18 mouse cellular contexts compared by ENCODE assay signal in the genomic region with DNA sequence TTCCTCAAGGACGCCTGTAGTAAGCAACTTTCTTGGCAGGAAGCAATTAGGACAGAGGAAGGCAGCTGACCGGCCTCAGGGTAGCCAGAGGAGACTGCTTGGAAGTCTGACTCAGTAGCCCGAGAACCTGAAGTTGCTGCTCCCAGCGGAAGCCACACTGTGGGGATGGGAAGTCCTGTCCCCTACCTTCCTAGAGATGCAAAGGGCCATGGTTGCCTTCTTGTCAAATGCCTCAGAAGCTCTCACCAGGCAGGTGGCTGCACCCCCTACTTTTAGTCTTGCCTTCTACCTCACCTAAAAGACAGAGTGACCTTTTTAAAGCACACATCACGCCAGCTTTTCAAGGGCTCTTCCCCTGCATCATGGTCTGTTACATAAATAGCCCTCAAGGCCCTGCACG. TPM values are rescaled to one million over a fixed set of nuclear protein-coding genes. Genes with fewer than 3 reads are reported as not detected.
"Had no signal": no experiment of that assay in that cellular context is flagged by ENCODE, and none has a peak within 500 bp of the region (broad histone marks: within the 10 kb centered on the region; RNA-seq: fewer than 3 reads in every experiment).

No protein-coding gene starts in this region.

- H3K9me3 ChIP-seq: limb, embryonic 15.5 days; liver, embryonic 12.5 days; neural tube, embryonic 15.5 days had no signal

- H3K27ac ChIP-seq: kidney, postnatal 0 days; limb, embryonic 15.5 days; liver, embryonic 12.5 days; neural tube, embryonic 15.5 days; stomach, postnatal 0 days had no signal

- H3K4me3 ChIP-seq: limb, embryonic 15.5 days; liver, embryonic 12.5 days; myocyte; neural tube, embryonic 15.5 days had no signal

- H3K4me1 ChIP-seq: liver, embryonic 12.5 days had no signal

- H3K4me2 ChIP-seq: limb, embryonic 15.5 days; liver, embryonic 12.5 days; lung, embryonic 14.5 days; neural tube, embryonic 15.5 days had no signal

- H3K36me3 ChIP-seq: limb, embryonic 15.5 days; liver, embryonic 12.5 days had no signal

- DNase-seq: layer of hippocampus, adult 9-11 months; layer of hippocampus, postnatal 36 days; lung, embryonic 14.5 days; midbrain, embryonic 14.5 days; right cerebral cortex, adult 18-20 months; right cerebral cortex, postnatal 25 days; thymus, postnatal 4 days had no signal

- H3K9ac ChIP-seq: limb, embryonic 15.5 days; liver, embryonic 12.5 days; lung, embryonic 14.5 days; neural tube, embryonic 15.5 days had no signal

- ATAC-seq: liver, embryonic 12.5 days had no signal

RNA-seq across cellular contexts. Expression of a gene that starts 4.6 kb away (rescaled TPM):
- total RNA-seq: megakaryocyte-erythroid progenitor cell, adult 5-6 weeks had no signal
- polyA plus RNA-seq: limb, embryonic 11.5 days; limb, embryonic 15.5 days; liver, embryonic 12.5 days; liver, embryonic 16.5 days; lung, embryonic 14.5 days; midbrain, embryonic 14.5 days; myocyte; neural tube, embryonic 11.5 days; small intestine, adult 2 months; stomach, postnatal 0 days had no signal

RNA-seq across cellular contexts. Expression of a gene that starts 13.7 kb away (rescaled TPM):
- total RNA-seq: megakaryocyte-erythroid progenitor cell, adult 5-6 weeks had no signal
- polyA plus RNA-seq: liver, embryonic 16.5 days; myocyte had no signal
